Mouse (Mus musculus): ENCODE results near the gene Synpr.

GRCm38 (mm10) chr14:13266331-13266730 lies 18.2 kb upstream of the Synpr start:
- no peak for TF ChIP-seq GATA1 (IDR thresholded peaks at IDR 0.05; ENCODE audit: borderline replicate concordance, low read length)
- TF ChIP-seq FLI1 (IDR thresholded peaks at IDR 0.05; ENCODE audit: low read length): no peak
